Mouse (Mus musculus): ENCODE results near the gene Smarca2.

Gene Smarca2

GRCm38 (mm10) chr19:26704545-26705209 lies 99.8 kb downstream of the Smarca2 start:
- DNase-seq: peak; percentile 9

- peak; percentile 95 for DNase-seq
These were observed 102.1 kb downstream of the Smarca2 start for GRCm38 (mm10) chr19:26706910-26707309.

- peak; percentile 75 for DNase-seq
These were observed 104.2 kb downstream of the Smarca2 start for GRCm38 (mm10) chr19:26709095-26709494.

- DNase-seq: peak; percentile 82
These were observed 106.4 kb downstream of the Smarca2 start for GRCm38 (mm10) chr19:26711268-26711667.

DNA sequence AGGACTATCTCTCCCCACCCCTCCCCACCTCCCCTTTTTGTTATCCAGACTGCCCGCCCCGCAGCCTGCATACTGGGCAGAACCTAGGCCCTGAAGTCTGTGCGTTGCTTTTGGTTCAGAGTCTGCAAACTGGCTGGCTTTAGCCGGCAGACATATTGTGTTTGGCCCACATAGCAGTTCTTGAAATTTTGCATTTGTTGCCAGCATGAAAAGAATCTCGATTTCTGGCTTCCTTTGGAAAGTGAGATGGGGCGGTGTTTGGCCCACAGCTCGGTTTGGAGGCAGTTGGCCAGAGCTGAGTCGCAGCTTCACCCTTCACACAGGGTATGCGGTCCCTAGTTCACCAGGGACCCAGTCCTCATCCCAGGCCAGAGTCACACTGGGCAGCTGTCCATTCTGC lies 111.4 kb downstream of the Smarca2 start:
- DNase-seq: peak; percentile 91

DNA sequence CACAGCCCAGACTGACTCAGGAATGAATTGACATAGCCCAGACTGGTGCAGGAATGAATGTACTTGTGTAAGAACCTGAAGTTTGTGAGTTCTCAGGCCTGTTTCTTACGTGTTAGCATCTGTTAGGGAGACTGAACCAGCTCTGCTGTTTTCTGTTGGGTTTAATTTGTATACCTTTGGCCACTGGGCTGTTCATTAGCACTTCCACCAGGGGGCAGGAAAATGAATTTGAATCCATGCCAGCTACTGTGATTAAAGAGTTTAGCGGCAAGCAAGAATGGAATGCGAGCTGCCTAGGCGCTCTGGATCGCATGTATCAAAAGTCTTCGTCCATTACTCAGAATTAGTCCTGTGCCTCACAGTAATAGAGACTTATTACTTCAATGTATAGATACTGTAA lies 113.4 kb downstream of the Smarca2 start:
- peak; percentile 87 for DNase-seq

GRCm38 (mm10) chr19:26719161-26719560 lies 114.3 kb downstream of the Smarca2 start:
- DNase-seq: peak; percentile 78

DNA sequence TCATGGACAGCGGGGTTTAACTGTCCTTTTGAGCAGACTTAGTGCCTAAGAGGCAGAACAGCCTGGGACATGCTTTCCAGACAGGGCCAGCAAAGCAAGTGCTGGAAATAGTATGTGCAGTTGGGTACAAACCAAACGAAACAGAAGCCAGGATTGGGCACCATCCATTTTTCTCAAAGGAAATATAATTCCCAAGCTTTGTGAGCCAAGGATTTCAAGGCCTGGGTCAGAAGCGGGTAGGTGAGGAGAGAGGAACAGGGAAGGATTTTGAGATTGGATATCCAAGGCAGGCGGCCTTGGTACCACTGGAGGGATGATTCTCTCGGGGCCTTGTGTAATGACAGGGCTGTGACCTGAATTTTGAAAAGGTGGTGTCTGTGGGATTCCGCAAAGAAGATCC lies 116.9 kb downstream of the Smarca2 start:
- DNase-seq: peak; percentile 74

DNA sequence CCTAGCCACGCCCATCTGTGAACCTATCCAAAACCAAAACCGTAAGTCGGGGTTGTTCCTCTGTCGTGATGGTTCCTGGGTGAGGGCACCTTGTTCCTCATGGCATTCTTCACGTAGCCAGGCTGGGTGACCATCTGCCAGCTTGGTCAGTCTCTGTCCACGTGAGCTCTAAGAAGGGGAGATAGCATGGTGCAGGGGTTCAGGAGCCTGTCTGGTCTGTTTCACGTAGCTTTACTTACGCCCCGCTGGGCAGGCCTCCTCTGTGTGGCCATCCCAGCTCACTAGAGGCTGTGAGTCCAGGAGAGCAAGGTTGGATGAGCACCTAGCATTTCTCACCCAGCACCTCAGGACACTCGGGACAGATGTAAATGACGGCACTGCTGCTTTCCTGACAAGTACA lies 119.0 kb downstream of the Smarca2 start:
- DNase-seq: peak; percentile 83

- DNase-seq: peak; percentile 74
These were observed 119.8 kb downstream of the Smarca2 start for GRCm38 (mm10) chr19:26724626-26725025.

- peak; percentile 91 for DNase-seq
These were observed 122.9 kb downstream of the Smarca2 start for GRCm38 (mm10) chr19:26727796-26728195.

GRCm38 (mm10) chr19:26730486-26730885 lies 125.6 kb downstream of the Smarca2 start:
- peak; percentile 79 for DNase-seq

GRCm38 (mm10) chr19:26731121-26731520 lies 126.3 kb downstream of the Smarca2 start:
- DNase-seq: peak; percentile 84

GRCm38 (mm10) chr19:26731809-26732208 lies 127.0 kb downstream of the Smarca2 start:
- peak; percentile 56 for DNase-seq

GRCm38 (mm10) chr19:26733055-26733454 lies 128.2 kb downstream of the Smarca2 start:
- peak; percentile 86 for DNase-seq

- peak; percentile 92 for DNase-seq
These were observed 128.8 kb downstream of the Smarca2 start for GRCm38 (mm10) chr19:26733546-26734100.

DNA sequence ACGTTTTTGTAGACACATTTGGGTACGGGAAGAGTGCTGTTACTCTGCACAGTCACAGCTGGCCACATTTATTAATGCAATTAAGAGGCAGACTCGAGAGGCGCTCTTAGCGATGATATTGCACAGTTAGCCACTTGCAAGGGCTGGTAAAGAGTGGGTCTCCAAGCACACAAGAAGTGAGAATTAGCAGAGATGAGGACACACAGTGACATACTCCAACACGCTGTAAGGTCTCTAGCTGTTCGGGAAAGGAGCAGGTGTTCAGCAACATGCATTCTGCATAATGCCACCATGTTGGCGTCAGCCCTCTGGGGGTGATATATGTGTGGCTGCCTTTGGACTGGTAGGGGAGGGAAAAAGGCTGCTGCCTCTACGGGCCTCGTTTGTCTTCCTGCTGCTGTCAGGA lies 129.9 kb downstream of the Smarca2 start:
- no peak for DNase-seq

GRCm38 (mm10) chr19:26745021-26745420 lies 140.2 kb downstream of the Smarca2 start:
- peak; percentile 72 for DNase-seq

GRCm38 (mm10) chr19:26745567-26745966 lies 140.7 kb downstream of the Smarca2 start:
- DNase-seq: peak; percentile 85

GRCm38 (mm10) chr19:26746290-26746689 lies 141.4 kb downstream of the Smarca2 start:
- DNase-seq: peak; percentile 79

DNA sequence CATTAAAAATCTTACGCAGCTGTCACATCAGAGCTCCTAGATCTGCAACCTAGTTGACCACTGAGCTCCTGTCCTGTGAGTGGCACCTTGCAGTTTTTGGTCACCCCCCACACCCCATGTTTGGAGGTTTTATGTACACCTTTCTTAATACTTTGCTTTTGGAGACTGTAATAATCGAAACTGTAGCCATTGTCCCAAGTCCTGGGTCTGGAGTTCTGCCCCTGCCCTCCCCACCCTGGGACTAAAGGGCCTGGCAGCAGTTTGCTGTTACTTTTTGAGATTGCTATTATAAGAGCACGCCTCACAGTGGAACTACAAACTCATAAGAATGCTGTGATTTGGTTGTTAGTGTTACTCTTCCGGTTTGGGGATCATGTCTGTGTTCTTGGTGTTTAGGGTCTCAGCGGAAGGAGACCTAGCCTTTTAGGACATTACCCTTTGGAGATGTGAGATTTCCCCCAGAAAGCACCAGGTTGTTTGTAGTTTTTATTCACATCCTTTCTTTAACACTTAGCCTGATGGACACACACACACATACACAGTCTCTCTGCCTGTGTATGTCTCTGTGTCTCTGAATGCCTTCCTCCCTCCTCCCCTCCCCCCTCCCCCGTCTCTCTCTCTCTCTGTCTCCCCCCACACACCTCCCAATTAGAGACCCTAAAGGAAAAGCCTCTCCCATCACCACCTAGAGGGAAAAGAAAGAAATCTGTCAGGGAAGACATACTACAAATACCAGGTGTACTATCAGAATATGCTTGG lies 142.0 kb downstream of the Smarca2 start:
- DNase-seq: peak; percentile 77

DNA sequence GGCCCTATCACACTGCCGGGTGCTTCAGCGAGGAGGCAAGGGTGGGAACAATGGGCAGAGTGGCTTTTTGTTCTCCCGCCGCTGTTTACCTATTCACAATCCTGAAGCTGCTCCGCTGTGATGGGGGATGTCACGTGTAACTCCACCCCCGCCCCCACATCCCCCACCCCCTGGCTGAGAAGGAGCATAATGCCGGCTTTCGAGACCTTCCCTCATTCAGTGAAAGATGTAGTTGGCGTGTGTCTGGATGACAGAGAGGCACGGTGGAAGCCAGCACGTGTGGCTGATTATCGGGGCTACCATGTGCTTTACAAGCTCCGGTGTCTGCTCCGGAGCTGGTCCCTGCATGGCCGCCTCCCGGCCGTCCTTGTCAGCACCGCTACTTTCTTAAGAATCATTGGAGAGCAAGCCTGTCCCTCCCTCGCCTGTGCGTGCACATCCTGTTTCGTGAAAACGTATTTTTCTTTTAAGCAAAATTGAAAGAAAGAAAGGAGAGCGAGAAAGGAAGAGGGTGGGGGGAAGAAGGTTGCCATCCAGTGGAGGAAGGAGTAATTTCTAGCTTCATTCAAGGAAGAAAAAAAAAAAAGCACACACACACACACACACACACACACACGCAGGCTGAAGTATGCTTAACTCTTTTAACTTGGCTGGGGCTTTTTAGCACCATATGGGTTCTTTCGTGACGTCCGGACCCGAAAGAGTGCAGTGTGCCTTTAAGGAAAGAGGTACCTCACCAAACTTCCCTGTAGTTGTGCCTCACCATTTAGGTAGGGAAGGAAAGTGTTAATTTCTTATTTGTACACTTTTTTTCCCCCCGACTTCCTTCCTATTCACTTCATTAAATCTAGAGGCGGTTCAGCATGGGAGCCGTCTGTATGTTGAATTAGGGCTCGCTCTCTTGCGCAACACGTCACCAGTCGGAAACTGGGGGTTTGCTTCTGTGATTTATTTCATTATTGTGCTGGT lies 143.0 kb downstream of the Smarca2 start:
- DNase-seq: peak; percentile 98

DNA sequence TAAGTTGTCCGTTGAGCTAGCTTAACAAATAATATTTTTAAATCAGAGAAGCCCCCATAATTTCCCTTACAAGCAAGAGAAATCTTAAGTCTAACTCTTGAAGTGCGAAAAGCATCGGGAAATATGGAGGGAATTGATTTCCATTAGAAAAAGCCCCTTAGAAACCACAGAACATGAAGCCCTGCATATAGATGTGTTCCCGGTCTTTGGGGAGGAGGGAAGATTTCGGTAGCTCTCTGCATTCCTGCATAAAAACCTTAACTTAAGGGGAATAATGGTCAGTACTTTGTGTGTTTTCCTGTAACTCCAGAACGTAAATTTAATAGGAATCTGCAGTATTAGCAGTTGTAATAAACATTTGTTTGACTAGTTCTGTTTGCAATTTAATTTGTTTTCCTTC lies 143.8 kb downstream of the Smarca2 start:
- DNase-seq: no peak
